Mouse (Mus musculus) cerebellum, postnatal 25 days (tissue): ENCODE measurements at regions not wholly inside any gene's neighbourhood (a gene's known extent, or its start where the extent isn't known, plus 50 kb on each side); places are given as distances from the start of the nearest gene placed in this dataset.
A peak's percentile ranks its signal among the peaks of the same experiment; 100 is the strongest.

Source experiments
- DNase-seq, 2 experiments: peaks; one replicate each; pipeline ENCODE4 v3.0.0; 2021; ENCODE audit warnings: mixed read lengths in 2 of 2

- no peak for DNase-seq
These were observed 64.9 kb upstream of the Cpsf6 start for GRCm38 (mm10) chr10:117444761-117445160.

GRCm38 (mm10) chr10:117443426-117444350 is 63.9 kb upstream of the Cpsf6 start:
- DNase-seq, result no peak

GRCm38 (mm10) chr10:117441979-117442803 is 62.4 kb upstream of the Cpsf6 start:
- no peak for DNase-seq

GRCm38 (mm10) chr10:117441121-117441978 is 61.5 kb upstream of the Cpsf6 start:
- DNase-seq, result no peak

- DNase-seq, result no peak
These were observed 60.6 kb upstream of the Cpsf6 start for GRCm38 (mm10) chr10:117440225-117440976.

- DNase-seq, result no peak
These were observed 59.6 kb upstream of the Cpsf6 start for GRCm38 (mm10) chr10:117439206-117440110.

- no peak for DNase-seq
These were observed 58.9 kb upstream of the Cpsf6 start for GRCm38 (mm10) chr10:117438614-117439193.

- no peak for DNase-seq
These were observed 58.2 kb upstream of the Cpsf6 start for GRCm38 (mm10) chr10:117437970-117438369.

- peak; percentile 55 to 72 for DNase-seq
These were observed 57.3 kb upstream of the Cpsf6 start for GRCm38 (mm10) chr10:117436875-117437715.

- no peak for DNase-seq
These were observed 56.6 kb upstream of the Cpsf6 start for GRCm38 (mm10) chr10:117436308-117436874.

- DNase-seq, result peak in 1 of 2 experiments; percentile 36
These were observed 55.9 kb upstream of the Cpsf6 start for GRCm38 (mm10) chr10:117435734-117436121.

- DNase-seq, result peak; percentile 92 to 96
These were observed 55.3 kb upstream of the Cpsf6 start for GRCm38 (mm10) chr10:117434871-117435733.

GRCm38 (mm10) chr10:117434293-117434842 is 54.6 kb upstream of the Cpsf6 start:
- no peak for DNase-seq

GRCm38 (mm10) chr10:117433547-117434292 is 53.9 kb upstream of the Cpsf6 start:
- no peak for DNase-seq

- DNase-seq, result no peak
These were observed 53.2 kb upstream of the Cpsf6 start for GRCm38 (mm10) chr10:117432871-117433546.

- peak; percentile 73 to 88 for DNase-seq
These were observed 52.6 kb upstream of the Cpsf6 start for GRCm38 (mm10) chr10:117432415-117432814.
